ENCODE assay signal across 7 mouse cellular contexts in genomic region chr3:96171583-96172196, GRCm38 (mm10). TPM values are rescaled to one million over a fixed set of nuclear protein-coding genes. Genes with fewer than 3 reads are reported as not detected.
DNase-seq lines count a peak whose midpoint lies in the region; ATAC-seq and TF ChIP-seq lines count a peak whose summit lies in the region.

No protein-coding gene starts in this region.

- peaks cover 9% of the 10 kb centered on the region; the same call in 1 of the 2 replicates for H3K79me2 ChIP-seq in liver, adult 2 months (ENCODE audit: control insufficient read depth, insufficient read depth, low read length)

- peaks cover 11% of the 10 kb centered on the region for H3K36me3 ChIP-seq in liver, adult 2 months (ENCODE audit: control insufficient read depth, insufficient read depth, low read length)
- H3K36me3 ChIP-seq in embryonic facial prominence, embryonic 12.5 days, result peaks cover 41% of the 10 kb centered on the region
- H3K36me3 ChIP-seq in intestine, postnatal 0 days (ENCODE audit: control insufficient read depth, insufficient read depth), result peaks cover 49% of the 10 kb centered on the region
- H3K36me3 ChIP-seq in neural tube, embryonic 15.5 days, result peaks cover 27% of the 10 kb centered on the region

- no peak for TF ChIP-seq POLR2A in liver, adult 2 months (IDR thresholded peaks at IDR 0.05; ENCODE audit: extremely low read depth, insufficient read depth, low read length)

- peak overlapping the region; percentile 98 for H3K27ac ChIP-seq in liver, adult 2 months (replicated peaks; ENCODE audit: insufficient read depth, low read depth, low read length)
- H3K27ac ChIP-seq in embryonic facial prominence, embryonic 12.5 days, result peak overlapping the region; percentile 98
- H3K27ac ChIP-seq in intestine, postnatal 0 days (ENCODE audit: low read depth, low read length), result peak overlapping the region; percentile 98
- peak overlapping the region; percentile 98 for H3K27ac ChIP-seq in neural tube, embryonic 15.5 days (replicated peaks)

- H3K4me2 ChIP-seq in embryonic facial prominence, embryonic 12.5 days (replicated peaks), result peak overlapping the region; percentile 92
- peak overlapping the region; percentile 90 for H3K4me2 ChIP-seq in intestine, postnatal 0 days (replicated peaks; ENCODE audit: low read depth)
- peak overlapping the region; percentile 98 for H3K4me2 ChIP-seq in neural tube, embryonic 15.5 days

- 0 out of 2 replicates have a peak, but pooled peaks have one; percentile 8 for ATAC-seq in embryonic facial prominence, embryonic 12.5 days (ENCODE audit: insufficient number of reproducible peaks, insufficient read depth, low FRiP score, low TSS enrichment)
- ATAC-seq in intestine, postnatal 0 days, result peak; percentile 18; the same call in 1 of the 2 replicates
- peak; percentile 29 for ATAC-seq in neural tube, embryonic 15.5 days (ENCODE audit: low FRiP score)

- DNase-seq in liver, adult 2 months (ENCODE audit: extremely low read depth, low read depth, low spot score), result no peak
- DNase-seq in liver (no peak), adipocyte (ENCODE audit: low spot score) (no peak)
- no peak for DNase-seq in frontal cortex, postnatal 10 days (ENCODE audit: low spot score in 2 of 2)

- H3K4me3 ChIP-seq in liver, adult 2 months (ENCODE audit: insufficient read depth, low read depth, low read length), result peak overlapping the region; percentile 87
- H3K4me3 ChIP-seq in embryonic facial prominence, embryonic 12.5 days, result peak overlapping the region; percentile 96
- H3K4me3 ChIP-seq in intestine, postnatal 0 days (ENCODE audit: low read depth, low read length), result peak overlapping the region; percentile 79
- peak overlapping the region; percentile 85 for H3K4me3 ChIP-seq in neural tube, embryonic 15.5 days (replicated peaks)

- H3K27me3 ChIP-seq in liver, adult 2 months (ENCODE audit: control insufficient read depth, insufficient read depth, low read length), result no peaks in the 10 kb centered on the region
- no peaks in the 10 kb centered on the region for H3K27me3 ChIP-seq in embryonic facial prominence, embryonic 12.5 days
- no peaks in the 10 kb centered on the region for H3K27me3 ChIP-seq in intestine, postnatal 0 days (replicated peaks; ENCODE audit: control insufficient read depth, insufficient read depth, low read length)
- H3K27me3 ChIP-seq in neural tube, embryonic 15.5 days (replicated peaks), result no peaks in the 10 kb centered on the region

- TF ChIP-seq CTCF in liver, adult 2 months (IDR thresholded peaks at IDR 0.05; ENCODE audit: low read depth, low read length), result no peak
- no peak for TF ChIP-seq CTCF in intestine, postnatal 0 days (IDR thresholded peaks at IDR 0.05; ENCODE audit: low read depth)

- no peaks in the 10 kb centered on the region for H3K9me3 ChIP-seq in embryonic facial prominence, embryonic 12.5 days
- no peaks in the 10 kb centered on the region for H3K9me3 ChIP-seq in intestine, postnatal 0 days (ENCODE audit: control insufficient read depth)
- H3K9me3 ChIP-seq in neural tube, embryonic 15.5 days (replicated peaks), result no peaks in the 10 kb centered on the region

- H3K4me1 ChIP-seq in liver, adult 2 months (ENCODE audit: control insufficient read depth, insufficient read depth, low read length), result peaks cover 12% of the 10 kb centered on the region
- H3K4me1 ChIP-seq in embryonic facial prominence, embryonic 12.5 days, result peaks cover 25% of the 10 kb centered on the region
- H3K4me1 ChIP-seq in intestine, postnatal 0 days (replicated peaks; ENCODE audit: control insufficient read depth, insufficient read depth, low read length), result peaks cover 6% of the 10 kb centered on the region; the same call in 1 of the 2 replicates
- peaks cover 45% of the 10 kb centered on the region for H3K4me1 ChIP-seq in neural tube, embryonic 15.5 days

- H3K9ac ChIP-seq in liver, adult 2 months (ENCODE audit: low read depth, low read length), result peak overlapping the region; percentile 92
- H3K9ac ChIP-seq in embryonic facial prominence, embryonic 12.5 days, result peak overlapping the region; percentile 88
- peak overlapping the region; percentile 76 for H3K9ac ChIP-seq in intestine, postnatal 0 days (ENCODE audit: low read depth, low read length)
- peak overlapping the region; percentile 87 for H3K9ac ChIP-seq in neural tube, embryonic 15.5 days (replicated peaks)

- WGBS in liver, adult 2 months, result 11% methylated on average over 18 of the region's 18 CpGs
- WGBS in embryonic facial prominence, embryonic 12.5 days, result 22% methylated on average over 18 of the region's 18 CpGs
- 14% methylated on average over 18 of the region's 18 CpGs for WGBS in intestine, postnatal 0 days
- WGBS in neural tube, embryonic 15.5 days, result 21% methylated on average over 18 of the region's 18 CpGs

RNA-seq across cellular contexts. Expression of gene Sf3b4, which starts 0.4 kb away (rescaled TPM):
- 2.7 and 5.2 TPM in 2 replicates for total RNA-seq in liver, adult 2 months (2014; rRNA removed)
- polyA plus RNA-seq in liver, adult 2 months (2012; rRNA removed), result 23.5 and 29.7 TPM in 2 replicates
- polyA plus RNA-seq in embryonic facial prominence, embryonic 12.5 days (2016; fragmentation: Nextera tagmentation; extraction: Ambion mirVana), result 181 and 190 TPM in 2 replicates
- 63.5 and 66.8 TPM in 2 replicates for polyA plus RNA-seq in intestine, postnatal 0 days (2015; fragmentation: Nextera tagmentation; extraction: Ambion mirVana)
- 127 and 150 TPM in 2 replicates for polyA plus RNA-seq in neural tube, embryonic 15.5 days (2015; fragmentation: Nextera tagmentation; extraction: Ambion mirVana)

RNA-seq across cellular contexts. Expression of gene Sv2a, which starts 9.3 kb away (rescaled TPM):
- total RNA-seq in liver, adult 2 months (2014; rRNA removed), result under 0.01 and 0.07 TPM in 2 replicates
- polyA plus RNA-seq in liver, adult 2 months (2012; rRNA removed), result 0.04 and 0.66 TPM in 2 replicates
- 8.6 and 9.2 TPM in 2 replicates for polyA plus RNA-seq in embryonic facial prominence, embryonic 12.5 days (2016; fragmentation: Nextera tagmentation; extraction: Ambion mirVana)
- 2.3 and 3.5 TPM in 2 replicates for polyA plus RNA-seq in intestine, postnatal 0 days (2015; fragmentation: Nextera tagmentation; extraction: Ambion mirVana)
- polyA plus RNA-seq in neural tube, embryonic 15.5 days (2015; fragmentation: Nextera tagmentation; extraction: Ambion mirVana), result 110 and 136 TPM in 2 replicates

RNA-seq across cellular contexts. Expression of gene Mtmr11, which starts 9.9 kb away (rescaled TPM):
- total RNA-seq in liver, adult 2 months (2014; rRNA removed), result 1.2 and 1.4 TPM in 2 replicates
- 1.1 and 2.8 TPM in 2 replicates for polyA plus RNA-seq in liver, adult 2 months (2012; rRNA removed)
- polyA plus RNA-seq in embryonic facial prominence, embryonic 12.5 days (2016; fragmentation: Nextera tagmentation; extraction: Ambion mirVana), result 37.1 and 39.5 TPM in 2 replicates
- 28.7 and 34.5 TPM in 2 replicates for polyA plus RNA-seq in intestine, postnatal 0 days (2015; fragmentation: Nextera tagmentation; extraction: Ambion mirVana)
- polyA plus RNA-seq in neural tube, embryonic 15.5 days (2015; fragmentation: Nextera tagmentation; extraction: Ambion mirVana), result 12.6 and 13.3 TPM in 2 replicates

RNA-seq across cellular contexts. Expression of gene Bola1, which starts 47.8 kb away (rescaled TPM):
- 68.7 and 74.7 TPM in 2 replicates for total RNA-seq in liver, adult 2 months (2014; rRNA removed)
- 44.0 and 56.0 TPM in 2 replicates for polyA plus RNA-seq in liver, adult 2 months (2012; rRNA removed)
- polyA plus RNA-seq in embryonic facial prominence, embryonic 12.5 days (2016; fragmentation: Nextera tagmentation; extraction: Ambion mirVana), result 52.6 and 53.3 TPM in 2 replicates
- polyA plus RNA-seq in intestine, postnatal 0 days (2015; fragmentation: Nextera tagmentation; extraction: Ambion mirVana), result 56.4 and 60.7 TPM in 2 replicates
- polyA plus RNA-seq in neural tube, embryonic 15.5 days (2015; fragmentation: Nextera tagmentation; extraction: Ambion mirVana), result 53.9 and 58.6 TPM in 2 replicates

RNA-seq across cellular contexts. Expression of gene Hist2h2ab, which starts 48.0 kb away (rescaled TPM):
- 8.9 TPM in 2 replicates for total RNA-seq in liver, adult 2 months (2014; rRNA removed)
- 0.81 TPM in 1 of 2 replicates, not detected in the other for polyA plus RNA-seq in liver, adult 2 months (2012; rRNA removed)
- polyA plus RNA-seq in embryonic facial prominence, embryonic 12.5 days (2016; fragmentation: Nextera tagmentation; extraction: Ambion mirVana), result 1.5 and 1.6 TPM in 2 replicates
- 0.42 TPM in 1 of 2 replicates, not detected in the other for polyA plus RNA-seq in intestine, postnatal 0 days (2015; fragmentation: Nextera tagmentation; extraction: Ambion mirVana)
- 0.47 TPM in 1 of 2 replicates, not detected in the other for polyA plus RNA-seq in neural tube, embryonic 15.5 days (2015; fragmentation: Nextera tagmentation; extraction: Ambion mirVana)

Comparison
In these comparisons a context has a peak if more than half of its experiments do, and no peak if none do; other contexts are left out.
1. RNA of gene Sv2a, which starts 9.3 kb away (polyA plus RNA-seq): 110 to 136 TPM in neural tube, embryonic 15.5 days; 8.6 to 9.2 TPM in embryonic facial prominence, embryonic 12.5 days, 2.3 to 3.5 TPM in intestine, postnatal 0 days and 0.04 to 0.66 TPM in liver, adult 2 months; every median in the first group is over 10 times any median in the second.
2. Peak in every context shown above with its lines, with median percentiles within 50 percentile points of each other: H3K27ac ChIP-seq, H3K4me3 ChIP-seq, H3K9ac ChIP-seq, ATAC-seq and H3K4me2 ChIP-seq.